ENCODE assay signal across 9 mouse cellular contexts in the genomic region with DNA sequence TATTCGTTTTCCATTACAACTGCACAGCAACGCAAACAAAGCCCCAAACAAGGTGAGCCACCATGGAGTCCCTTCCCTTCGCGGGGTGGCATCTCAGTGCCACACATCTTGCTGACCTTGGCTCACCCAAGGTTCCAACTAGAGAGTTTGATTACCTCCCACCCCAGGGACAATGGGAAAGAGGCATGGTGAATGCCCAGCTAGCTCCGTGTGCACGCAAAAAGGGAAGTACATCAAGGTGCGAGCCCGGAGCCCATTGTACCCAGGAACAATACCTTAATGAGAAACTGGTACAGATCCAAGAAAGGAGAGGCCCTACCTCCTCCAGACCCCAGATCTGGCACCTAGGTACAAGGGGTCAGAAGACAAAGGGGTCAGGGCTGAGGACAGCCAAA. TPM values are rescaled to one million over a fixed set of nuclear protein-coding genes. Genes with fewer than 3 reads are reported as not detected.
DNase-seq lines count a peak whose midpoint lies in the region; ATAC-seq and TF ChIP-seq lines count a peak whose summit lies in the region.
"Had no signal": no experiment of that assay in that cellular context is flagged by ENCODE, and none has a peak within 500 bp of the region (broad histone marks: within the 10 kb centered on the region; RNA-seq: fewer than 3 reads in every experiment).

No protein-coding gene starts in this region.

- no peaks in the 10 kb centered on the region for H3K36me3 ChIP-seq in forebrain, embryonic 12.5 days (replicated peaks)
- no peaks in the 10 kb centered on the region for H3K36me3 ChIP-seq in forebrain, embryonic 10.5 days (replicated peaks)
- no peaks in the 10 kb centered on the region for H3K36me3 ChIP-seq in midbrain, embryonic 10.5 days
- H3K36me3 ChIP-seq in midbrain, postnatal 0 days (ENCODE audit: insufficient read depth, low read length): no peaks in the 10 kb centered on the region
- H3K36me3 ChIP-seq in limb, embryonic 15.5 days: no peaks in the 10 kb centered on the region
- no peaks in the 10 kb centered on the region for H3K36me3 ChIP-seq in stomach, embryonic 15.5 days

- DNase-seq in forebrain, embryonic 10.5 days (ENCODE audit: extremely low spot score, low spot score): no peak
- DNase-seq in midbrain, embryonic 10.5 days (ENCODE audit: low spot score): no peak
- DNase-seq in midbrain, postnatal 0 days (ENCODE audit: low spot score): no peak
- DNase-seq in layer of hippocampus, adult 18-20 months (ENCODE audit: low spot score in 2 of 2): no peak
- DNase-seq: lung, postnatal 10 days had no signal

- 8% methylated on average over 8 of the region's 8 CpGs for WGBS in forebrain, embryonic 12.5 days
- WGBS in forebrain, embryonic 10.5 days: 20% methylated on average over 8 of the region's 8 CpGs
- WGBS in midbrain, embryonic 10.5 days: 21% methylated on average over 8 of the region's 8 CpGs
- 9% methylated on average over 8 of the region's 8 CpGs for WGBS in midbrain, postnatal 0 days
- 24% methylated on average over 8 of the region's 8 CpGs for WGBS in limb, embryonic 15.5 days
- 42% methylated on average over 8 of the region's 8 CpGs for whole genome bisulfite sequencing in stomach, embryonic 15.5 days

- no peak overlapping the region for H3K4me3 ChIP-seq in forebrain, embryonic 12.5 days (replicated peaks)
- H3K4me3 ChIP-seq in forebrain, embryonic 10.5 days: no peak overlapping the region
- peak overlapping the region; percentile 34; the same call in 1 of the 2 replicates for H3K4me3 ChIP-seq in midbrain, embryonic 10.5 days
- no peak overlapping the region for H3K4me3 ChIP-seq in midbrain, postnatal 0 days (ENCODE audit: low read depth, low read length)
- H3K4me3 ChIP-seq in limb, embryonic 15.5 days: no peak overlapping the region
- H3K4me3 ChIP-seq in stomach, embryonic 15.5 days (replicated peaks): no peak overlapping the region

- H3K9me3 ChIP-seq in forebrain, embryonic 12.5 days: no peaks in the 10 kb centered on the region
- peaks cover 5% of the 10 kb centered on the region; the same call in 1 of the 2 replicates for H3K9me3 ChIP-seq in forebrain, embryonic 10.5 days
- no peaks in the 10 kb centered on the region for H3K9me3 ChIP-seq in midbrain, embryonic 10.5 days (replicated peaks)
- no peaks in the 10 kb centered on the region for H3K9me3 ChIP-seq in midbrain, postnatal 0 days (ENCODE audit: low read length)
- no peaks in the 10 kb centered on the region for H3K9me3 ChIP-seq in limb, embryonic 15.5 days
- no peaks in the 10 kb centered on the region for H3K9me3 ChIP-seq in stomach, embryonic 15.5 days

- no peak overlapping the region for H3K27ac ChIP-seq in forebrain, embryonic 12.5 days
- H3K27ac ChIP-seq in forebrain, embryonic 10.5 days: no peak overlapping the region
- peak overlapping the region; percentile 61 for H3K27ac ChIP-seq in midbrain, embryonic 10.5 days (replicated peaks)
- no peak overlapping the region for H3K27ac ChIP-seq in midbrain, postnatal 0 days (ENCODE audit: low read depth, low read length)
- peak overlapping the region; percentile 30; the same call in 1 of the 2 replicates for H3K27ac ChIP-seq in limb, embryonic 15.5 days
- H3K27ac ChIP-seq in stomach, embryonic 15.5 days: no peak overlapping the region

- no peak for ATAC-seq in forebrain, embryonic 12.5 days (ENCODE audit: low FRiP score)
- ATAC-seq in midbrain, postnatal 0 days (ENCODE audit: low FRiP score): no peak
- ATAC-seq in limb, embryonic 15.5 days (ENCODE audit: insufficient number of reproducible peaks, low FRiP score, low TSS enrichment, low read depth): no peak
- ATAC-seq in stomach, embryonic 15.5 days (ENCODE audit: insufficient read depth, low FRiP score, low read depth): no peak
- ATAC-seq in activated CD4-positive, CD25-positive, alpha-beta regulatory T cell, adult 4 months: no peak

- H3K4me2 ChIP-seq in forebrain, embryonic 12.5 days: peak overlapping the region; percentile 33
- no peak overlapping the region for H3K4me2 ChIP-seq in midbrain, postnatal 0 days (ENCODE audit: low read depth, low read length, poor library complexity, severe bottlenecking)
- H3K4me2 ChIP-seq in limb, embryonic 15.5 days: peak overlapping the region; percentile 19; the same call in 1 of the 2 replicates
- H3K4me2 ChIP-seq in stomach, embryonic 15.5 days: peak overlapping the region; percentile 30; the same call in 1 of the 2 replicates

- no peak for TF ChIP-seq CTCF in midbrain, postnatal 0 days (IDR thresholded peaks at IDR 0.05)

- no peaks in the 10 kb centered on the region for H3K27me3 ChIP-seq in forebrain, embryonic 12.5 days
- H3K27me3 ChIP-seq in forebrain, embryonic 10.5 days (ENCODE audit: poor library complexity, severe bottlenecking): no peaks in the 10 kb centered on the region; the same call in 1 of the 2 replicates
- no peaks in the 10 kb centered on the region for H3K27me3 ChIP-seq in midbrain, embryonic 10.5 days (ENCODE audit: low read depth, poor library complexity, severe bottlenecking)
- H3K27me3 ChIP-seq in midbrain, postnatal 0 days (ENCODE audit: insufficient read depth, low read length): no peaks in the 10 kb centered on the region
- H3K27me3 ChIP-seq in limb, embryonic 15.5 days: no peaks in the 10 kb centered on the region
- H3K27me3 ChIP-seq in stomach, embryonic 15.5 days (replicated peaks): no peaks in the 10 kb centered on the region

- H3K9ac ChIP-seq in forebrain, embryonic 12.5 days: no peak overlapping the region
- H3K9ac ChIP-seq in midbrain, postnatal 0 days (replicated peaks; ENCODE audit: low read length, poor library complexity, severe bottlenecking): no peak overlapping the region
- H3K9ac ChIP-seq in limb, embryonic 15.5 days: no peak overlapping the region
- H3K9ac ChIP-seq in stomach, embryonic 15.5 days: no peak overlapping the region

- peaks cover 15% of the 10 kb centered on the region for H3K4me1 ChIP-seq in forebrain, embryonic 12.5 days
- H3K4me1 ChIP-seq in forebrain, embryonic 10.5 days: peaks cover 35% of the 10 kb centered on the region
- H3K4me1 ChIP-seq in midbrain, embryonic 10.5 days: peaks cover 37% of the 10 kb centered on the region
- H3K4me1 ChIP-seq in midbrain, postnatal 0 days (ENCODE audit: insufficient read depth, low read length): 0 out of 2 replicates have a peak, but pooled peaks cover 5% of the 10 kb centered on the region
- H3K4me1 ChIP-seq in limb, embryonic 15.5 days: peaks cover 43% of the 10 kb centered on the region
- peaks cover 39% of the 10 kb centered on the region for H3K4me1 ChIP-seq in stomach, embryonic 15.5 days

RNA-seq across cellular contexts. Expression of a gene that starts 12.1 kb away (rescaled TPM):
- polyA plus RNA-seq in forebrain, embryonic 12.5 days (2016; fragmentation: Nextera tagmentation; extraction: Ambion mirVana): 57.9 and 61.2 TPM in 2 replicates
- polyA plus RNA-seq in forebrain, embryonic 10.5 days (2016; fragmentation: Nextera tagmentation; extraction: Ambion mirVana): 34.8 and 37.6 TPM in 2 replicates
- polyA plus RNA-seq in midbrain, embryonic 10.5 days (2016; fragmentation: Nextera tagmentation; extraction: Ambion mirVana): 37.0 and 37.7 TPM in 2 replicates
- total RNA-seq in midbrain, postnatal 0 days (2014; rRNA removed): 202 and 210 TPM in 2 replicates
- 40.4 and 45.2 TPM in 2 replicates for polyA plus RNA-seq in midbrain, postnatal 0 days (2015; fragmentation: Nextera tagmentation; extraction: Ambion mirVana)
- polyA plus RNA-seq in limb, embryonic 15.5 days (2015; fragmentation: Nextera tagmentation; extraction: Ambion mirVana): 29.1 and 29.2 TPM in 2 replicates
- 33.5 and 35.7 TPM in 2 replicates for polyA plus RNA-seq in stomach, embryonic 15.5 days (2015; fragmentation: Nextera tagmentation; extraction: Ambion mirVana)
- total RNA-seq in layer of hippocampus, adult 18-20 months (2021): 100 to 1,000 TPM; 601 to 621 TPM
- 10 to 100 TPM; 14.0 to 17.6 TPM for polyA plus RNA-seq in activated CD4-positive, CD25-positive, alpha-beta regulatory T cell, adult 4 months (2017; shearing (Covaris generic))

Comparison
In these comparisons a context has a peak if more than half of its experiments do, and no peak if none do; other contexts are left out.
1. H3K27ac ChIP-seq: peak in midbrain, embryonic 10.5 days (single experiment) and limb, embryonic 15.5 days (single experiment); none in forebrain, embryonic 12.5 days (single experiment), forebrain, embryonic 10.5 days (single experiment), midbrain, postnatal 0 days (single experiment) and stomach, embryonic 15.5 days (single experiment).